Mouse (Mus musculus) myocyte (in vitro differentiated cells): ENCODE measurements around the gene Pbx1.

Experiments used
- CEBPB ChIP-seq: IDR thresholded peaks from 2 replicates; pipeline ENCODE4 v1.6.1; 2011; ENCODE audit warnings: mild to moderate bottlenecking, moderate library complexity; ENCODE audit not compliant: poor library complexity, insufficient read depth, severe bottlenecking
- E2F4 ChIP-seq: IDR thresholded peaks from one replicate; pipeline ENCODE4 v1.6.1; 2011; ENCODE audit warnings: mild to moderate bottlenecking, control low read depth, moderate library complexity; ENCODE audit not compliant: insufficient read depth
- MAX ChIP-seq: IDR thresholded peaks from one replicate; pipeline ENCODE4 v1.6.1; 2011; ENCODE audit warnings: low read depth, mild to moderate bottlenecking, control low read depth
- MYOD1 ChIP-seq, 3 experiments: IDR thresholded peaks; one replicate each; pipeline ENCODE4 v1.6.1; 2011; ENCODE audit warnings: control low read depth in 2 of 3, low read depth in 2 of 3, mild to moderate bottlenecking in 2 of 3, moderate library complexity in 1 of 3; ENCODE audit not compliant: insufficient read length in 2 of 3, control insufficient read depth in 1 of 3
- MYOG ChIP-seq, 3 experiments: IDR thresholded peaks; one replicate each; pipeline ENCODE4 v1.6.1; 2011; ENCODE audit warnings: control low read depth in 2 of 3, low read depth in 2 of 3, mild to moderate bottlenecking in 2 of 3; ENCODE audit not compliant: insufficient read length in 2 of 3, control insufficient read depth in 1 of 3, insufficient read depth in 1 of 3
- POLR2A ChIP-seq: IDR thresholded peaks from one replicate; pipeline ENCODE4 v1.6.1; 2011; ENCODE audit warnings: low read depth, mild to moderate bottlenecking, control low read depth, moderate library complexity; ENCODE audit not compliant: insufficient read length
- POLR2AphosphoS2 ChIP-seq: IDR thresholded peaks from one replicate; pipeline ENCODE4 v1.6.1; 2011; ENCODE audit warnings: low read depth, control low read depth; ENCODE audit not compliant: insufficient read length
- REST ChIP-seq: IDR thresholded peaks from one replicate; pipeline ENCODE4 v1.6.1; 2011; ENCODE audit warnings: mild to moderate bottlenecking, control low read depth, moderate library complexity; ENCODE audit not compliant: insufficient read depth, insufficient read length
- SRF ChIP-seq: IDR thresholded peaks from one replicate; pipeline ENCODE4 v1.6.1; 2011; ENCODE audit warnings: low read depth; ENCODE audit not compliant: control insufficient read depth, insufficient read length
- TCF12 ChIP-seq: IDR thresholded peaks from one replicate; pipeline ENCODE4 v1.6.1; 2011; ENCODE audit warnings: mild to moderate bottlenecking, control low read depth; ENCODE audit not compliant: poor library complexity, insufficient read depth, severe bottlenecking
- TCF3 ChIP-seq: IDR thresholded peaks from one replicate; pipeline ENCODE4 v1.6.1; 2011; ENCODE audit warnings: low read depth, control low read depth; ENCODE audit not compliant: insufficient read length
- USF1 ChIP-seq: IDR thresholded peaks from one replicate; pipeline ENCODE4 v1.6.1; 2011; ENCODE audit warnings: low read depth, mild to moderate bottlenecking, control low read depth, moderate library complexity

DNA sequence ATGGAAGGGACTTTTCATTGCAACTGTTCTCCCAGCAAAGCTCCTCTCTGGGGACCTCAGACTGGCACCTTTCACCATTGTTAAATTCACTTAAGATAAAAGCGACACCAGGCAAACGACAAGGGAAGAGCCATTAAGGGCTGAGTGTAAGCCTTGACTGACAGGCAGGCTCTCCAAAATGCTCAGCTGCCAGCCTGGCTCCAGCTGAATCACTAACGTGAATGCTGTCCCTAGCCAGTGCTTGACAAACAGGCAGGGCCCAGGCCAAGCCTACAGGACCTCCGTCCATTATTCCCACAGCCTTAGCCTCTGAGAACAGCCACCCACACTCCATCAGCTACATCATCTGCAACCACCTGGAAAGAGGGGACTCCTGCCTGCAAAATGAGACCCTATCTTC is 337.4 kb downstream of the Pbx1 start:
- TF ChIP-seq TCF12 = no peak
- TF ChIP-seq MAX = no peak
- no peak for TF ChIP-seq POLR2A
- TF ChIP-seq POLR2AphosphoS2 = no peak
- no peak for TF ChIP-seq E2F4
- no peak for TF ChIP-seq MYOD1 (IDR thresholded peaks at IDR 0.05; ENCODE audit: control insufficient read depth in 1 of 3, insufficient read length in 2 of 3, low read depth in 2 of 3)
- TF ChIP-seq CEBPB = no peak
- no peak for TF ChIP-seq REST
- no peak for TF ChIP-seq TCF3
- TF ChIP-seq USF1 = no peak
- TF ChIP-seq SRF = no peak
- no peak for TF ChIP-seq MYOG (IDR thresholded peaks at IDR 0.05; ENCODE audit: control insufficient read depth in 1 of 3, insufficient read depth in 1 of 3, insufficient read length in 2 of 3, low read depth in 2 of 3)
